Mouse (Mus musculus): ENCODE data around the gene Zfpl1. TPM values are rescaled to one million over a fixed set of nuclear protein-coding genes. Genes with fewer than 3 reads are reported as not detected.

Gene Zfpl1
- polyA plus RNA-seq, 1 experiment = 88.5 TPM

DNA sequence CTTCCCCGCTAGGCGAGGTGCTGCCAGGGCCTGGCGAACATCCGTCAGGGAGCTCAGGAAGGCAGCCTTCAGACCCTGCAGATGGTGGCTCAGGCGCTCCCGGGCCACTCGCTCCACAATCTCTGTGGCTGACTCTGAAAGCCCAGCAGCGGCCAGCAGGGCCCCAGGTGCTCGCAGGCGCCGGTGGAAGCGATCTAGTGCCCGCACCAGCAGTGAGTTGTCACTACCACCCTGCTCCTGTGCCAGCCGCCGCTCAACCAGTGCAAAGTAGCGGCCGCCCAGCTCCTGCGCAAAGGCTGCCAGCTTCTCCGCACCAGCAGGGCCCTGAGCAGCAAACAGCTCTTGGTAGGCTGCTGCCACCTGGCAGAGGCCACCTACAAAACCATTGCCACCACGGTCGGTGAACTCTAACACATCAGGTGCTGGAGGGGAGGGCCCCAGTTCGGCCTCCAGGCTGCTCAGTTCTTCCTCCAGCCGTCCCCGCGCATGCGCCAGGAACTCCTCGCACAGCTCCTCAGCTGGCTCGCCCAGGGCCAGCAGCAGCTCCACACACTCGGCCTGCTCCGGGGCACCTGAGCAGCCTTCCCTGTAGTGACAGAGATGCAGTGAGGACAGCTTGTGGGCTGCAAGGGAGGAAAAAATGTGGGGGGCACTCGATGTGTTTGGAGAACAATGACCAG is 14.0 kb downstream of the Zfpl1 start:
- Histone ChIP-seq H3K36me3 (replicated peaks; ENCODE audit: low read length) (peaks cover 76% of the 10 kb centered on the region), H3K4me1 (peaks cover 50% of the 10 kb centered on the region), H3K4me3 (replicated peaks) (no peak overlapping the region)

DNA sequence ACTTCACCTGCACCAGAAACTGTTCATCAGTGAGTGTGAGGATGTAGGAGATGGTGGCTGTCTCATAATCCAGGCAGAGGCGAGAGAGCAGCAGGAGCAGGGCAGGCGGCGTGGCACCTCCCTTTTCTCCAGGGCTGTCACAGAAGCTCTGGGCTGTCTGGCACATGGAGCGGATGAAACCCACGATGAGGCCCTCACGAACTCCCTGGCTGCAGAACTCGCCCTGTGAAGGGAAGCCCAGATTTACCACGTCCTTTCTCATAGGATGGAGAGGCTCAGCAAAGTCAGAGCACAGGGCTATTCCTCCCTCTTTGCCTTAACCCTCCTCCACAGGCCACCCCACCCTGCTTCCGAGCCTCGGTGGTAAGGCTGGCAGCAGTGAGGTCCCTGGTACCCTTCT is 14.9 kb downstream of the Zfpl1 start:
- Histone ChIP-seq H3K36me3 (replicated peaks; ENCODE audit: low read length) (peaks cover 71% of the 10 kb centered on the region), H3K4me1 (peaks cover 44% of the 10 kb centered on the region), H3K9me3 (no peaks in the 10 kb centered on the region), H3K27me3 (replicated peaks) (no peaks in the 10 kb centered on the region), H3K4me3 (replicated peaks) (peak overlapping the region; percentile 26)
- no peak for TF ChIP-seq FLI1 (IDR thresholded peaks at IDR 0.05; ENCODE audit: low read length)
- TF ChIP-seq GATA1 (IDR thresholded peaks at IDR 0.05; ENCODE audit: borderline replicate concordance, low read length) = no peak

More for the DNA sequence above, 14.0 kb downstream of the Zfpl1 start:
- Histone ChIP-seq H3K9me3 (no peaks in the 10 kb centered on the region), H3K27me3 (replicated peaks) (no peaks in the 10 kb centered on the region)
- TF ChIP-seq GATA1 (IDR thresholded peaks at IDR 0.05; ENCODE audit: borderline replicate concordance, low read length) = no peak
- TF ChIP-seq FLI1 (IDR thresholded peaks at IDR 0.05; ENCODE audit: low read length) = no peak

DNA sequence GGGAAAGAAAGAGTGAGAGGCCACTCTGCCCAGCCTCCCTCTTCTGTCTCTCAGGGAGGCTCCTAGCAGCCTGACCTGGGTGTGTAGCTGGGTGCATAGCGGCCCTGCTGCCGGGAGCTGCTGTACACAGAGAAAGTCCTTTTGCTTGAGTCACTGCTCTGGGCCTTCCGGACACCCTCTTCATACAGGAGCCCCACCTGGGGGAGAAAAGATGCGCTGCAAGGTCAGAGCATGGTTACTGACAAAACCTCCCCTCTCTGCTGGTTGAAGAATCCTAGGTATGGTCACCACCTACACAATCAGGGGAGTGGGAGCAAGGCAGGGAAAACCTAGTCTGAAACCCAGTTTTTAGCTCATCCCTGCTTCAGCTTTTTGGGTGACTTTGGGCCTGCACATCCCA is 15.8 kb downstream of the Zfpl1 start:
- no peak overlapping the region for H3K4me3 ChIP-seq (replicated peaks)
- H3K27me3 ChIP-seq (replicated peaks) = no peaks in the 10 kb centered on the region
- no peaks in the 10 kb centered on the region for H3K9me3 ChIP-seq
- H3K36me3 ChIP-seq (replicated peaks; ENCODE audit: low read length) = peaks cover 64% of the 10 kb centered on the region
- TF ChIP-seq GATA1 (IDR thresholded peaks at IDR 0.05; ENCODE audit: borderline replicate concordance, low read length) = no peak
- no peak for TF ChIP-seq FLI1 (IDR thresholded peaks at IDR 0.05; ENCODE audit: low read length)
- peaks cover 39% of the 10 kb centered on the region for H3K4me1 ChIP-seq

DNA sequence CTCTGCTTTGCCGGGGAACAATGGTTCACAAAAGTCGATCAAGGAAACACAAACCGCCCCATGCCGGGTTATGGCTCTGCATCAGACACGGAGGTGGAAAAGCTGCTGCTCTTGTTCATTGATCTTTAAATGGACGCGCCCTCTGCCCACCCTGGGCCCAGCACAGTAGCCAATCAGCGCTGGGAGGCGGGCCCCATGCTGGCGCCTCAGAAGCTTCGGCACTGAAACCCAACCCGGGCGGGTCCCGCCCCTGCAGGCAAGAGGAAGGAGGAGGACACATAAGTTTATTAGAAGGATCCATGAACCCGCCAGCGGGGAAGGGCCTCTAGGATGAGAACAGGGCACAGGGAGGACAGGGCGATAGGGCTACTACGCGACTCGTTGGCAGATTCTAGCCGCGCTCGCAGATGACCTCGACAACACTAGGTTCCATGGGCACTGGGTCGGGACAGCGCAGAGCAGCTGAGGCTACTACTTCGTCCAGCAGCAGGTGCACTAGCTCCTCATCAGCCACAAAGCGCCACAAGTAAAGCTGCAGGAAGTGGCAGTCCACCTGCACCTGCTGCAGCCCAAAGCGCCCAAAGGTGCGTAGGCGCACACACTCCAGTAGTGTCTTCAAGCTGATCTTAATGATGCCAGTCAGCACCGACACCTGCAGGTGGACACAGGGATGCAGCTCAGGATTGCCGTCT is 16.9 kb downstream of the Zfpl1 start, which contains the start of gene Tm7sf2:
Gene Tm7sf2, minus strand, starts transcription at position 650 of the 692 bp plus-strand sequence.
- peaks cover 61% of the 10 kb centered on the region for H3K36me3 ChIP-seq (replicated peaks; ENCODE audit: low read length)
- no peaks in the 10 kb centered on the region for H3K27me3 ChIP-seq (replicated peaks)
- peak within 1 kb of the TSS; percentile 94 for H3K4me3 ChIP-seq (replicated peaks)
- peaks cover 50% of the 10 kb centered on the region for H3K4me1 ChIP-seq
- no peaks in the 10 kb centered on the region for H3K9me3 ChIP-seq
- TF ChIP-seq GATA1 (IDR thresholded peaks at IDR 0.05; ENCODE audit: borderline replicate concordance, low read length) = no peak
- TF ChIP-seq FLI1 (IDR thresholded peaks at IDR 0.05; ENCODE audit: low read length) = no peak

DNA sequence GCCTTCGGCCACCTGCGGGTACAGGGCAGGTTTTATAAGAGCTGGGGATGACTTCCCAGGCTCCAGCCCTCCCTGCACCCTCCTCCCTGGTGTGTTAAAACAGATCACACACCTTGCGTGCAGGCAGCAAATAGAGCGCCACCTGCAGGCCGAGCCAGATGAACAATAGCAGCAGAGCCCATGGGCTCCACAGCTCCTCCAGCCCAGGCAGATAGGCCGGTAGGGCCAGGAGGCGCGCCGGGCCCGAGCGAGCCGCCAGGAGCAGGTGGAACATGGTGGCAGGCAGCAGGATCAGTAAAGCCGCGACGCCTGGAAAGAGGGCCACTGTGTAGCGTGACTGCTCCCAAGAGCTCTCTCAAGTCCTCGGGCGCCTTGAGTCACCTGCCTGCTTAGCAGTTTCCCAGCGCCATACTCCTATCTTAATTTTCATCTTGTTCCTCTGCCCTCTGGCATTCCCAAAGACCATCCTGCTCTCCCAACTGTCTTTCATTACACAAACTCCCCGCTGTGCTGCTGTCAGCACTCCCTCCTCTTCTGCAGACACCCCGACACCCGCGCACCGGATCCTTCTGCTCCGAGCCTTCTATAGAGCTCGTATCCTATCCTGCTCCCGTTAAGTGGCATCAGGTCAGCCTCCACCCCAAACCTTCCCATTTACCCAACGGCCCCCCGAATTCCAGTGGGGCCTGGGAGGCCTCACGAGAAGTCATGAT is 17.6 kb downstream of the Zfpl1 start:
- Histone ChIP-seq H3K27me3 (replicated peaks) (no peaks in the 10 kb centered on the region), H3K36me3 (replicated peaks; ENCODE audit: low read length) (peaks cover 56% of the 10 kb centered on the region), H3K9me3 (no peaks in the 10 kb centered on the region), H3K4me3 (replicated peaks) (peak overlapping the region; percentile 94), H3K4me1 (peaks cover 57% of the 10 kb centered on the region)
- TF ChIP-seq GATA1 (IDR thresholded peaks at IDR 0.05; ENCODE audit: borderline replicate concordance, low read length) (no peak), FLI1 (IDR thresholded peaks at IDR 0.05; ENCODE audit: low read length) (no peak)

DNA sequence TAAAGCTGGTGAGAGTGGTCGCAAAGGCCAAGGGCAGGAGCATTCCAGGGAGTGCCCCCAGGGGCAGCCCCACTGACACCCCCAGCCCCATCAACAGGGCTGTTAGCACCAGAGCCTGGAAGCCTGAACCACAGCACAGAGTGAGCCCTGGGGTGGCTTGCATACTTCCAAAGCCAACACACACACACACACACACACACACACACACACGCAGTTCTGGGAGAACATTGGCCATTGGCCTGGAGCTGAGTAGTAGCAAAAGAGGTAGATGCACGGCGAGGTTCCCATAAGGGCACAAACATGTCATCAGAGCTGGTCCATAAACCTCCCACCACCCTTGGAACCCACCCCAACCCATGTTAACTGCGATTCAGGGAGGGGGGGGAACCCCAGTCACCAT is 18.2 kb downstream of the Zfpl1 start:
- Histone ChIP-seq H3K27me3 (replicated peaks) (no peaks in the 10 kb centered on the region), H3K4me3 (replicated peaks) (peak overlapping the region; percentile 94), H3K4me1 (peaks cover 63% of the 10 kb centered on the region), H3K36me3 (replicated peaks; ENCODE audit: low read length) (peaks cover 50% of the 10 kb centered on the region), H3K9me3 (no peaks in the 10 kb centered on the region)
- TF ChIP-seq FLI1 (IDR thresholded peaks at IDR 0.05; ENCODE audit: low read length) = no peak
- TF ChIP-seq GATA1 (IDR thresholded peaks at IDR 0.05; ENCODE audit: borderline replicate concordance, low read length) = no peak

DNA sequence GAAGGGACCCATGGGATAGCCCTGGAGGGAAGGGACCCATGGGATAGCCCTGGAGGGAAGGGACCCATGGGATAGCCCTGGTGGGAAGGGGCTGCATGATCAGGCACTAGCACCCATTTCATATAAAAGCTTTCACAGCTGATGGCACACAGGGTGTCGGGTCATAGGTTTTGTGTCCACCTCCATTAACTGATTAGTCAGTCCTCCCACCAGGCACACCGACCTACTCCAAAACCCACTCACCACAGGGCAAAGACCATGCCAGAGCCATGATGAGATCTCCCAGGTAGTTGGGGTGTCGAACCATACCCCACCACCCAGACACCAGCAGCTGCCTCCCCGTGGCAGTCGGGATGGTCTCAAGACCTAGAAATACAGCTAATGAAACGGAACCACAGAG is 21.7 kb downstream of the Zfpl1 start:
- Histone ChIP-seq H3K9me3 (no peaks in the 10 kb centered on the region), H3K4me1 (peaks cover 65% of the 10 kb centered on the region), H3K36me3 (replicated peaks; ENCODE audit: low read length) (peaks cover 25% of the 10 kb centered on the region), H3K27me3 (replicated peaks) (no peaks in the 10 kb centered on the region), H3K4me3 (replicated peaks) (peak overlapping the region; percentile 69)
- no peak for TF ChIP-seq FLI1 (IDR thresholded peaks at IDR 0.05; ENCODE audit: low read length)
- TF ChIP-seq GATA1 (IDR thresholded peaks at IDR 0.05; ENCODE audit: borderline replicate concordance, low read length) = no peak

DNA sequence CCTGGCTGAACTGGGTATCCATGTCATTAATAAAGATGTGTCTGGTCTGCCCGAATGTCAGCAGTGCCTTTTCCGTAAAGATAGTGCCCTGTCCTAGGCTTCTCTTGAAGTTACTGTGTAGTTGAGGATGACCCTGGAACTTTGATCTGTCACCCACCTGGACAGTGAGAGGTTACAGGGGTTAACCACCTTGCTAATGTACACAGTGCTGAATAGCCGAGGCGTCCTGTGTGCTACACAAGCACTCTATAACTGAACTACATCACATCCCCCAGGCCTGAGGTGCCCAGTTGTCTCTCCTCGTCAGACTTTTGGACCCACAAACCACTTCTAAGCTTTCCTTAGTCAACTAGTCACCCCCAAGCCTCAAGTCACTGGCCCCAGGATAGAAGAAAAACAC is 22.3 kb downstream of the Zfpl1 start:
- H3K4me1 ChIP-seq = peaks cover 59% of the 10 kb centered on the region
- H3K4me3 ChIP-seq (replicated peaks) = peak overlapping the region; percentile 97
- peaks cover 23% of the 10 kb centered on the region for H3K36me3 ChIP-seq (replicated peaks; ENCODE audit: low read length)

DNA sequence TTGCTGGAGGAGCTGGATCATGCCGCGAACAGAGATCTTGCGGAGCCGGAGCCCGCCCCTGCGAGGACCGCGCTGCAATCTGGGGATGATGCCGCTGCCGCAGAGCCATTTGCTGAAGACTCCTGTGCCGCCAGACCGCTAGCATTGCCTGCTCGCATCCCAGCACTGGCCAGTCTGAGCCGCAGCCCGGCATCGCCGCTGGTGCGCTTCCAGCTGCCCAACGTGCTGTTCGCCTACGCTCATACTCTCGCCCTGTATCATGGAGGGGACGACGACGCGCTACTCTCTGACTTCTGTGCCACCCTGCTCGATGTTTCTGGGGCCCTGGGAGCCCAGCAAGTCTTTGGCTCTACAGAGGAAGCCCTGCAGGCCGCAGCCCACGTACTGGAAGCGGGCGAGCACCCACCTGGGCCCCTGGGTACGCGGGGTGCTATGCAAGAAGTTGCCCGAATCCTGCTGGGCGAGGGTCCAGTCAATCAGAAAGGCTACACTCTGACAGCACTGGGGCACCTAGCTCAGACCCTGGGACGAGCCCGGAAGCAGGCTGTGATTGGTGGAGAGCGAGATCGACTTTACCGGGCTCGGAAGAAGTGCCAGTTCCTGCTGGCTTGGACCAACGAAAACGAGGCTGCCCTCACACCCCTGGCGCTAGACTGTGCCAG is 23.0 kb downstream of the Zfpl1 start:
- TF ChIP-seq FLI1 (IDR thresholded peaks at IDR 0.05; ENCODE audit: low read length) (no peak), GATA1 (IDR thresholded peaks at IDR 0.05; ENCODE audit: borderline replicate concordance, low read length) (no peak)
- Histone ChIP-seq H3K4me1 (peaks cover 59% of the 10 kb centered on the region), H3K27me3 (replicated peaks) (no peaks in the 10 kb centered on the region)

More for the DNA sequence above, 22.3 kb downstream of the Zfpl1 start:
- TF ChIP-seq FLI1 (IDR thresholded peaks at IDR 0.05; ENCODE audit: low read length) (no peak), GATA1 (IDR thresholded peaks at IDR 0.05; ENCODE audit: borderline replicate concordance, low read length) (no peak)
- Histone ChIP-seq H3K9me3 (no peaks in the 10 kb centered on the region), H3K27me3 (replicated peaks) (no peaks in the 10 kb centered on the region)

More for the DNA sequence above, 23.0 kb downstream of the Zfpl1 start:
- Histone ChIP-seq H3K4me3 (replicated peaks) (peak overlapping the region; percentile 97), H3K36me3 (replicated peaks; ENCODE audit: low read length) (peaks cover 23% of the 10 kb centered on the region), H3K9me3 (no peaks in the 10 kb centered on the region)
